ENCODE assay signal across 24 mouse cellular contexts in the genomic region with DNA sequence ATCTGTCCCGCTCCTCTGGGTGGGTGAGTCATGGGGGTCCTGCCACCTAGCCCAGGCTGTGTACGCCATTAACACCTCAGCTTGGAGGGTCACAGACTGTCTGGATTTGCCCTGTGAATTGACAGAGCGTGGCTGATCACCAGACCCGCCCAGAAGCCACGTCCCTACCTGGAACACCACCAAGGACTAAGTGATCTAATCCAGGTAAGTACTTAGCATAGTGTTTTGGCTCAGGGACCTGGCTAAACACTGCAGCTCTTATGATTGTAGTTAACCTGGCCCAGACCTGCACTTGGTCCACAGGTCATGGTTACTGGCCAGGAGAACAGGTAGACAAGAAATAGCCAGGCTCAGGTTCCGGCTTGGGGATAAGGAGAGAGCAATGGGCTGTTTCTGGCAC. TPM values are rescaled to one million over a fixed set of nuclear protein-coding genes. Genes with fewer than 3 reads are reported as not detected.
DNase-seq lines count a peak whose midpoint lies in the region; ATAC-seq and TF ChIP-seq lines count a peak whose summit lies in the region.
"Had no signal": no experiment of that assay in that cellular context is flagged by ENCODE, and none has a peak within 500 bp of the region (broad histone marks: within the 10 kb centered on the region; RNA-seq: fewer than 3 reads in every experiment).

No protein-coding gene starts in this region.

- H3K27ac ChIP-seq in hindbrain, embryonic 10.5 days: 0 out of 2 replicates have a peak overlapping the region, but pooled peaks have one; percentile 41
- H3K27ac ChIP-seq in hindbrain, postnatal 0 days: no peak overlapping the region
- H3K27ac ChIP-seq in midbrain, embryonic 10.5 days (replicated peaks): 0 out of 2 replicates have a peak overlapping the region, but pooled peaks have one; percentile 42
- H3K27ac ChIP-seq in midbrain, embryonic 14.5 days (replicated peaks; ENCODE audit: low read depth, low read length): no peak overlapping the region
- H3K27ac ChIP-seq: forebrain, embryonic 15.5 days; gastrocnemius, adult 2 months; intestine, embryonic 15.5 days; limb, embryonic 10.5 days; limb, embryonic 15.5 days; liver, embryonic 13.5 days; midbrain, embryonic 12.5 days; neural tube, embryonic 13.5 days had no signal

- H3K4me3 ChIP-seq in hindbrain, embryonic 10.5 days: no peak overlapping the region
- H3K4me3 ChIP-seq in hindbrain, postnatal 0 days (ENCODE audit: low read length): no peak overlapping the region
- no peak overlapping the region for H3K4me3 ChIP-seq in midbrain, embryonic 10.5 days
- H3K4me3 ChIP-seq in midbrain, embryonic 14.5 days (replicated peaks; ENCODE audit: low read depth, low read length): no peak overlapping the region
- H3K4me3 ChIP-seq: forebrain, embryonic 15.5 days; gastrocnemius, adult 2 months; intestine, embryonic 15.5 days; limb, embryonic 10.5 days; limb, embryonic 15.5 days; liver, embryonic 13.5 days; midbrain, embryonic 12.5 days; neural tube, embryonic 13.5 days had no signal

- no peaks in the 10 kb centered on the region for H3K9me3 ChIP-seq in hindbrain, embryonic 10.5 days
- no peaks in the 10 kb centered on the region for H3K9me3 ChIP-seq in hindbrain, postnatal 0 days (ENCODE audit: low read length)
- H3K9me3 ChIP-seq in midbrain, embryonic 10.5 days (replicated peaks): no peaks in the 10 kb centered on the region
- no peaks in the 10 kb centered on the region for H3K9me3 ChIP-seq in midbrain, embryonic 14.5 days (ENCODE audit: control insufficient read depth, low read length)
- H3K9me3 ChIP-seq: forebrain, embryonic 15.5 days; intestine, embryonic 15.5 days; limb, embryonic 10.5 days; limb, embryonic 15.5 days; liver, embryonic 13.5 days; midbrain, embryonic 12.5 days; neural tube, embryonic 13.5 days had no signal

- H3K4me1 ChIP-seq in hindbrain, embryonic 10.5 days (replicated peaks): peaks cover 92% of the 10 kb centered on the region
- H3K4me1 ChIP-seq in hindbrain, postnatal 0 days (ENCODE audit: insufficient read depth, low read length): peaks cover 9% of the 10 kb centered on the region; the same call in 1 of the 2 replicates
- peaks cover 99% of the 10 kb centered on the region for H3K4me1 ChIP-seq in midbrain, embryonic 10.5 days
- H3K4me1 ChIP-seq in midbrain, embryonic 14.5 days (ENCODE audit: control insufficient read depth, insufficient read depth, low read length): peaks cover 35% of the 10 kb centered on the region

- no peak for ATAC-seq in hindbrain, postnatal 0 days
- no peak for ATAC-seq in midbrain, embryonic 14.5 days (ENCODE audit: low FRiP score, low TSS enrichment)
- ATAC-seq in megakaryocyte-erythroid progenitor cell, adult 5-6 weeks (replicated peaks; ENCODE audit: low FRiP score, low TSS enrichment, poor library complexity, severe bottlenecking): no peak
- ATAC-seq: forebrain, embryonic 15.5 days; hindbrain, embryonic 16.5 days; intestine, embryonic 15.5 days; Patski had no signal

- WGBS in hindbrain, embryonic 10.5 days: 92% methylated on average over 6 of the region's 6 CpGs
- WGBS in hindbrain, postnatal 0 days: 90% methylated on average over 6 of the region's 6 CpGs
- WGBS in midbrain, embryonic 10.5 days: 90% methylated on average over 6 of the region's 6 CpGs
- 89% methylated on average over 6 of the region's 6 CpGs for WGBS in midbrain, embryonic 14.5 days

- peaks cover 11% of the 10 kb centered on the region for H3K36me3 ChIP-seq in hindbrain, embryonic 10.5 days
- no peaks in the 10 kb centered on the region for H3K36me3 ChIP-seq in hindbrain, postnatal 0 days (ENCODE audit: insufficient read depth, low read length)
- H3K36me3 ChIP-seq in midbrain, embryonic 10.5 days: peaks cover 50% of the 10 kb centered on the region
- no peaks in the 10 kb centered on the region for H3K36me3 ChIP-seq in midbrain, embryonic 14.5 days (ENCODE audit: control insufficient read depth, insufficient read depth, low read length)
- H3K36me3 ChIP-seq: forebrain, embryonic 15.5 days; intestine, embryonic 15.5 days; limb, embryonic 10.5 days; limb, embryonic 15.5 days; liver, embryonic 13.5 days; neural tube, embryonic 13.5 days had no signal

- no peak for DNase-seq in hindbrain, embryonic 10.5 days (ENCODE audit: low spot score)
- DNase-seq in hindbrain, postnatal 0 days (ENCODE audit: low spot score): no peak
- peak; percentile 49 for DNase-seq in kidney, adult 9 months
- DNase-seq in kidney, postnatal 10 days: no peak
- DNase-seq in midbrain, embryonic 10.5 days (ENCODE audit: low spot score): no peak
- DNase-seq in midbrain, embryonic 14.5 days: no peak
- DNase-seq: adrenal gland, postnatal 10 days; cerebellum, adult 8-10 months; cerebellum, postnatal 36 days; gastrocnemius, adult 2 months; gastrocnemius, postnatal 36 days; heart, postnatal 14 days; layer of hippocampus, postnatal 36 days; liver, embryonic 13.5 days; lung, embryonic 14.5 days had no signal

- H3K9ac ChIP-seq in hindbrain, postnatal 0 days (replicated peaks; ENCODE audit: low read length): no peak overlapping the region
- H3K9ac ChIP-seq in midbrain, embryonic 14.5 days (replicated peaks; ENCODE audit: low read length): no peak overlapping the region
- H3K9ac ChIP-seq: forebrain, embryonic 15.5 days; intestine, embryonic 15.5 days; limb, embryonic 15.5 days; liver, embryonic 13.5 days; lung, embryonic 14.5 days; midbrain, embryonic 12.5 days; neural tube, embryonic 13.5 days had no signal

- no peak for TF ChIP-seq CTCF in hindbrain, postnatal 0 days (IDR thresholded peaks at IDR 0.05; ENCODE audit: low read depth)

- H3K27me3 ChIP-seq in hindbrain, embryonic 10.5 days (ENCODE audit: insufficient read depth, poor library complexity, severe bottlenecking): no peaks in the 10 kb centered on the region
- no peaks in the 10 kb centered on the region for H3K27me3 ChIP-seq in hindbrain, postnatal 0 days (ENCODE audit: insufficient read depth, low read length)
- H3K27me3 ChIP-seq in midbrain, embryonic 10.5 days (ENCODE audit: low read depth, poor library complexity, severe bottlenecking): no peaks in the 10 kb centered on the region
- H3K27me3 ChIP-seq in midbrain, embryonic 14.5 days (ENCODE audit: control insufficient read depth, insufficient read depth, low read length): no peaks in the 10 kb centered on the region
- H3K27me3 ChIP-seq: forebrain, embryonic 15.5 days; intestine, embryonic 15.5 days; midbrain, embryonic 12.5 days; neural tube, embryonic 13.5 days; Patski had no signal

- H3K4me2 ChIP-seq in hindbrain, postnatal 0 days (ENCODE audit: low read depth, low read length): no peak overlapping the region
- H3K4me2 ChIP-seq in midbrain, embryonic 14.5 days (ENCODE audit: low read length): no peak overlapping the region
- H3K4me2 ChIP-seq: forebrain, embryonic 15.5 days; intestine, embryonic 15.5 days; limb, embryonic 15.5 days; liver, embryonic 13.5 days; lung, embryonic 14.5 days; midbrain, embryonic 12.5 days; neural tube, embryonic 13.5 days had no signal

RNA-seq across cellular contexts. Expression of gene Ephb2, which starts 31.4 kb away (rescaled TPM):
- 13.4 and 21.5 TPM in 2 replicates for polyA plus RNA-seq in hindbrain, embryonic 10.5 days (2016; fragmentation: Nextera tagmentation; extraction: Ambion mirVana)
- 136 and 150 TPM in 2 replicates for total RNA-seq in hindbrain, postnatal 0 days (2014; rRNA removed)
- polyA plus RNA-seq in hindbrain, postnatal 0 days (2015; fragmentation: Nextera tagmentation; extraction: Ambion mirVana): 12.6 and 13.0 TPM in 2 replicates
- polyA plus RNA-seq in midbrain, embryonic 10.5 days (2016; fragmentation: Nextera tagmentation; extraction: Ambion mirVana): 15.6 and 20.9 TPM in 2 replicates
- 27.6 and 32.8 TPM in 2 replicates for polyA plus RNA-seq in midbrain, embryonic 14.5 days (2014; fragmentation: Nextera tagmentation; extraction: Ambion mirVana)
- total RNA-seq in megakaryocyte-erythroid progenitor cell, adult 5-6 weeks (2014; fragmentation: Nextera tagmentation): not detected in 2 replicates
- total RNA-seq in megakaryocyte-erythroid progenitor cell, adult 5-6 weeks (2017): 0.56 TPM in 1 of 2 replicates, not detected in the other

Comparison
In these comparisons a context has a peak if more than half of its experiments do, and no peak if none do; other contexts are left out.
1. H3K27ac ChIP-seq: peak in hindbrain, embryonic 10.5 days (single experiment) and midbrain, embryonic 10.5 days (single experiment); none in hindbrain, postnatal 0 days (single experiment) and midbrain, embryonic 14.5 days (single experiment).